Mouse (Mus musculus): ENCODE measurements around the gene Mga.

The Mga gene

GRCm38 (mm10) chr2:119986369-119986768 is 89.3 kb downstream of the Mga start:
- ATAC-seq (ENCODE audit: insufficient number of reproducible peaks, low FRiP score, low TSS enrichment) = no peak

- no peak for ATAC-seq (ENCODE audit: insufficient number of reproducible peaks, low FRiP score, low TSS enrichment)
Measured at GRCm38 (mm10) chr2:119987441-119987840, 90.4 kb downstream of the Mga start.

- ATAC-seq (ENCODE audit: insufficient number of reproducible peaks, low FRiP score, low TSS enrichment) = no peak
Measured at GRCm38 (mm10) chr2:119988952-119989351, 91.9 kb downstream of the Mga start.

- no peak for ATAC-seq (ENCODE audit: insufficient number of reproducible peaks, low FRiP score, low TSS enrichment)
Measured at GRCm38 (mm10) chr2:119990881-119991280, 93.9 kb downstream of the Mga start.

- ATAC-seq (ENCODE audit: insufficient number of reproducible peaks, low FRiP score, low TSS enrichment) = no peak
Measured at GRCm38 (mm10) chr2:119992349-119992748, 95.3 kb downstream of the Mga start.

GRCm38 (mm10) chr2:119993515-119993914 is 96.5 kb downstream of the Mga start:
- ATAC-seq (ENCODE audit: insufficient number of reproducible peaks, low FRiP score, low TSS enrichment) = no peak

- ATAC-seq (ENCODE audit: insufficient number of reproducible peaks, low FRiP score, low TSS enrichment) = no peak
Measured at GRCm38 (mm10) chr2:119994839-119995238, 97.8 kb downstream of the Mga start.

GRCm38 (mm10) chr2:119995391-119996281 is 98.6 kb downstream of the Mga start:
- no peak for ATAC-seq (ENCODE audit: insufficient number of reproducible peaks, low FRiP score, low TSS enrichment)

GRCm38 (mm10) chr2:119997354-119997753 is 100.3 kb downstream of the Mga start:
- no peak for ATAC-seq (ENCODE audit: insufficient number of reproducible peaks, low FRiP score, low TSS enrichment)

- no peak for ATAC-seq (ENCODE audit: insufficient number of reproducible peaks, low FRiP score, low TSS enrichment)
Measured at GRCm38 (mm10) chr2:119999731-120000130, 102.7 kb downstream of the Mga start.

- no peak for ATAC-seq (ENCODE audit: insufficient number of reproducible peaks, low FRiP score, low TSS enrichment)
Measured at GRCm38 (mm10) chr2:120000882-120001584, 104.0 kb downstream of the Mga start.

- ATAC-seq (ENCODE audit: insufficient number of reproducible peaks, low FRiP score, low TSS enrichment) = no peak
Measured at GRCm38 (mm10) chr2:120001956-120002355, 104.9 kb downstream of the Mga start.

GRCm38 (mm10) chr2:120003970-120004369 is 106.9 kb downstream of the Mga start:
- no peak for ATAC-seq (ENCODE audit: insufficient number of reproducible peaks, low FRiP score, low TSS enrichment)

- ATAC-seq (ENCODE audit: insufficient number of reproducible peaks, low FRiP score, low TSS enrichment) = no peak
Measured at GRCm38 (mm10) chr2:120006696-120007095, 109.7 kb downstream of the Mga start.

GRCm38 (mm10) chr2:120007680-120008210 is 110.7 kb downstream of the Mga start:
- no peak for ATAC-seq (ENCODE audit: insufficient number of reproducible peaks, low FRiP score, low TSS enrichment)

GRCm38 (mm10) chr2:120008672-120009071 is 111.6 kb downstream of the Mga start:
- no peak for ATAC-seq (ENCODE audit: insufficient number of reproducible peaks, low FRiP score, low TSS enrichment)

GRCm38 (mm10) chr2:120011462-120012200 is 114.6 kb downstream of the Mga start:
- peak; percentile 49; the same call in 1 of the 2 replicates for ATAC-seq (ENCODE audit: insufficient number of reproducible peaks, low FRiP score, low TSS enrichment)

- ATAC-seq (ENCODE audit: insufficient number of reproducible peaks, low FRiP score, low TSS enrichment) = no peak
Measured at GRCm38 (mm10) chr2:120012924-120013323, 115.9 kb downstream of the Mga start.

GRCm38 (mm10) chr2:120013831-120014486 is 116.9 kb downstream of the Mga start:
- no peak for ATAC-seq (ENCODE audit: insufficient number of reproducible peaks, low FRiP score, low TSS enrichment)

GRCm38 (mm10) chr2:120015882-120016281 is 118.9 kb downstream of the Mga start:
- no peak for ATAC-seq (ENCODE audit: insufficient number of reproducible peaks, low FRiP score, low TSS enrichment)
